Mouse (Mus musculus) stomach, embryonic 16.5 days (tissue): Measurements from ENCODE around the gene Gm20830. TPM values are rescaled to one million over a fixed set of nuclear protein-coding genes. Genes with fewer than 3 reads are reported as not detected.
"Not testable (repeated sequence)": the region's sequence is repeated elsewhere in the genome, so short reads cannot be mapped to it uniquely, and the experiment has no call there.

Experiments used
- ATAC-seq: fragments of 200-750 bp; cut with Nextera tagmentation; 2 replicates; pipeline ENCODE4 v1.8.0; 2017; ENCODE audit warnings: moderate number of reproducible peaks, moderate TSS enrichment; ENCODE audit not compliant: insufficient read depth, low FRiP score
- H3K27ac ChIP-seq: fragments of 300-500 bp; sonication (generic); 2 replicates; pipeline ENCODE4 v1.5.1; 2014; ENCODE audit warnings: low read length
- H3K27me3 ChIP-seq: fragments of 300-500 bp; sonication (generic); 2 replicates; pipeline ENCODE4 v1.6.1; 2014; ENCODE audit warnings: low read length, control low read depth, mixed read lengths; ENCODE audit not compliant: control insufficient read depth, insufficient read depth
- H3K36me3 ChIP-seq: fragments of 300-500 bp; sonication (generic); 2 replicates; pipeline ENCODE4 v1.6.1; 2014; ENCODE audit warnings: low read length; ENCODE audit not compliant: control insufficient read depth, insufficient read depth
- H3K4me1 ChIP-seq: fragments of 300-500 bp; sonication (generic); 2 replicates; pipeline ENCODE4 v1.6.1; 2014; ENCODE audit warnings: low read length, control low read depth, mixed read lengths; ENCODE audit not compliant: control insufficient read depth, insufficient read depth
- H3K4me2 ChIP-seq: fragments of 300-500 bp; sonication (generic); 2 replicates; pipeline ENCODE4 v1.6.1; 2014; ENCODE audit warnings: low read depth, low read length, mixed read lengths
- H3K4me3 ChIP-seq: fragments of 300-500 bp; sonication (generic); replicated peaks from 2 replicates; pipeline ENCODE4 v1.5.1; 2014; ENCODE audit warnings: mild to moderate bottlenecking, low read length
- H3K9ac ChIP-seq: fragments of 300-500 bp; sonication (generic); 2 replicates; pipeline ENCODE4 v1.6.1; 2014; ENCODE audit warnings: low read length
- H3K9me3 ChIP-seq: fragments of 300-500 bp; sonication (generic); replicated peaks from 2 replicates; pipeline ENCODE4 v1.6.1; 2016; ENCODE audit warnings: low read length, control low read depth; ENCODE audit not compliant: control insufficient read depth
- WGBS: fragments of 180-500 bp; shearing (Covaris S2); extraction: QIAGEN DNeasy Blood & Tissue Kit; methylation state at CpG from one replicate; pipeline ENCODE4 v1.1.7; 2014; 5-methylcytosine and 5-hydroxymethylcytosine counted together
- polyA plus RNA-seq: library from polyadenylated mRNA; unstranded; fragments of >200 nt; fragmentation: Nextera tagmentation; extraction: Ambion mirVana; gene quantifications from 2 replicates; pipeline ENCODE4 v1.2.1, GENCODE M21; 2015

Gene Gm20830
- not detected in 2 replicates for polyA plus RNA-seq

DNA sequence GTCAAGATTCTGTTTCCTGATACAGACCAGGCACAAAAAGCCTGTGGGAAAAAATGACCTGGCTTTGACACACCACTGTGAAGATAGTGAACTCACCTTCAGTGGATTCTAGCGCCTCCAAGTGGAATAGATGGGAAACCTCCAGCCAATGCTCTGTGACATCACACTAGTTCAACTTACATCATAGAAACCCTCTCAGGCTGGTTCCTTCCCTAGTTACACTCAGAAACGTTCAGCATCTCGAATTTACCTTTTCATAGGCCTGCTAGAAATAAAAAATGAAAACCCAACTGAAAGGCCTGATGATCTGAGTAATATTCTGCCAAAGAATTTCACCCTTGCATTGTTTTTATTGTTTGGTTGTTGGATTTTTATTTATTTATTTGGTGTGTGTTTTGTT, at the start of gene Gm20830:
Gm20830 (minus strand) TSS at position 101 of the 400 bp plus-strand sequence.
- WGBS, result 26% methylated on average over 3 of the region's 3 CpGs
- not testable (repeated sequence) for H3K4me1 ChIP-seq, H3K9me3 ChIP-seq, H3K27ac ChIP-seq, H3K27me3 ChIP-seq, H3K4me2 ChIP-seq, H3K4me3 ChIP-seq, H3K36me3 ChIP-seq, ATAC-seq, H3K9ac ChIP-seq

Other genes starting within 250 kb of the Gm20830 start
- not detected in 2 replicates for gene Gm21719, start 235.4 kb downstream of the Gm20830 start, polyA plus RNA-seq